Mouse (Mus musculus) CD4-positive naive resting alpha-beta T cell, adult 76 days (primary cell): ENCODE data around the gene Psme1. TPM values are rescaled to one million over a fixed set of nuclear protein-coding genes. Genes with fewer than 3 reads are reported as not detected.

Experiments used
- total RNA-seq: library from RNA; stranded (reverse); gene quantifications from one replicate; pipeline ENCODE4 v1.2.4, GENCODE M21; 2023

The Psme1 gene
- 254 TPM for total RNA-seq

DNA sequence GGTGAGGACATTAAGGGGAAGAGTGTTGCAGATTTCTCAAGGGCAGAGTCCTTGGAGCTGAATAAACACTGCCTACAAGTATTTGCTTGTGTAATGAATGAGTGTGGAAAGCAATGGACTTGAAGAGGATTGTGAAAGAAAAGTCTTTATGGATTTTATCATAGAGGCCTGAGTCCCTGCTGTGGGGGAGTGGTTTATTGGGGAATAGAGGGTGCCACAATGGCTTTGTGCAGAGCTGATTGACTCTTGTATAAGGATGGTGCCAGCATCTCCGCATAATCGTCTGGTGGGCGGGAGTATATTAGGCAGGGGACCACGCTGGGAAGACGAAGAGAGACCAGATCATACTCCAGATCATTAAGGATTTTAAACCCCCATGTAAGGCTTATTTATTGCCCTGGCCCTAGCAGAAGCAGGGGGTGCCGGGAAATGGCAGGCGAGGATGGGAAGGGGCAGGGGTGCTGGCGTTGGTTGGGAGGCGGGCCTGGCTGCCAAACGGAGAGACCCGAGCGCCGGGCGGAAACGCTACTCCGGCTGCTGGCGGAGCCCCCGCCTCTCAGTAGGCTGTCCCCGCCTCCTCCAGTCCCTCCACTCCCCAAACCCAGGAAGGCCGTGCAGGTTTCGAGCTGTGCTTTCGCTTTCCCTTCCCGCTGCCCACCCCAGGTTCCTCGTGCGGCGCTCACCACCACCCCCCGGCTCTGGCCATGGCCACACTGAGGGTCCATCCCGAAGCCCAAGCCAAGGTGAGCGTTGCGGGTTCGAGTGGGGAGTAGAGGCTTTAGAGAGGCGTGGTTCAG, at the start of gene Psme1:
Psme1 (plus strand) TSS at position 253 of the 797 bp plus-strand sequence.

DNA sequence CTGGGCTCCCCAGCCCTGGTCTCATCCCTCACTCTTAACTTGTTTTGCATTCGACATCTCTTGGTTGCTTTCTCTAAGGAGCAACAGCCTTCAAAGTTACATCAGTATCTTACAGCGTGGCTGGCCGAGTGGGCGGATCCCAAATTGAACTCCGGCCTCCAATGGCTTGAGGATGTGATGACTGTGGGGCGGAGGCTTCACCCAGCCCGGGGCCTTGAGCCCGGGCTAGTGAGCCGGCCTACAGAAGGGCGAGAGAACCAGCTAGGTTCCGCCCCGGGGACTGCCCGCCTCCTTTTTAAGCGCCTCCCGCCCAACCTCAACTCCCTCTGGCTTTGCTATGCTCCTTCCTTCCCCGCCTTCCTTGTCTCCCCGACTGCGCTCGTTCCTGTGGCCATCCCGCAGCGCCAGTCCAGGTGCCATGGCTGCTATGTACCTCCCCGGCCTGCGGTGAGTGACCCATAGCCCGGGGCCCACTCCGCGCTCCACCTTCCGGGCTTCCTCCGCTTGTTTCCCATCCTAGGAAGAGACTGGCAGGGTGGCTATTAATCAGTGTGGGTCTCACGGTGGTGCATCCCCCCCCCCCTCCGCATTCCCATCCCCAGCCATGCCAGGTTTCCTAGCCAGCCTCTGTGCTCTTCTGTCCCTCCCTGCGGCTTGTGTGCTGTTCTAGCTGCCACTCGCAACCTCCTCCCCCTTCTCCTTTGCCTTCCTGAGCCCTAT, 37.7 kb upstream of the Psme1 start, which contains the start of gene Pck2:
Pck2 (plus strand) TSS at position 200 of the 720 bp plus-strand sequence.

DNA sequence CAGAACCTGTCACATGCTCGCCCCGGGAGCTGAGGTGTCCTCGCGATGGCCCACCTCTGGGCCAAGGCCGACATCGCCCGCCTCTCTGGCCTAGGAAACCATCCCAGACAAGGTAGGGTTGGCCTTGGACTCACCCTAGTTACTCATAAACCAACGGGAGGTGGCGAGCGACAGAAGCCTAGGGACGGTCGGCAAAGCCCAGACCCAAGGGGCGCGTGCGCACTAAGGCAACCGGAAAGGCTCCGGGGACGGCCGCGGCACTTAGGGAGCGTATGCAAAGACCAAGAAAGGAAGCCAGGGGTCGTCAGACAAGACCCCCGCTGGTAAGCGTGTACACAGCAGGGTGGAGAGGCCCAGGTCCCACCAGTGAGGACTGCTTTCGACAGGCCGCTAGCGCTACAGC, 18.1 kb upstream of the Psme1 start, which contains the start of gene Dcaf11:
Dcaf11 (plus strand) TSS at position 208 of the 403 bp plus-strand sequence.

DNA sequence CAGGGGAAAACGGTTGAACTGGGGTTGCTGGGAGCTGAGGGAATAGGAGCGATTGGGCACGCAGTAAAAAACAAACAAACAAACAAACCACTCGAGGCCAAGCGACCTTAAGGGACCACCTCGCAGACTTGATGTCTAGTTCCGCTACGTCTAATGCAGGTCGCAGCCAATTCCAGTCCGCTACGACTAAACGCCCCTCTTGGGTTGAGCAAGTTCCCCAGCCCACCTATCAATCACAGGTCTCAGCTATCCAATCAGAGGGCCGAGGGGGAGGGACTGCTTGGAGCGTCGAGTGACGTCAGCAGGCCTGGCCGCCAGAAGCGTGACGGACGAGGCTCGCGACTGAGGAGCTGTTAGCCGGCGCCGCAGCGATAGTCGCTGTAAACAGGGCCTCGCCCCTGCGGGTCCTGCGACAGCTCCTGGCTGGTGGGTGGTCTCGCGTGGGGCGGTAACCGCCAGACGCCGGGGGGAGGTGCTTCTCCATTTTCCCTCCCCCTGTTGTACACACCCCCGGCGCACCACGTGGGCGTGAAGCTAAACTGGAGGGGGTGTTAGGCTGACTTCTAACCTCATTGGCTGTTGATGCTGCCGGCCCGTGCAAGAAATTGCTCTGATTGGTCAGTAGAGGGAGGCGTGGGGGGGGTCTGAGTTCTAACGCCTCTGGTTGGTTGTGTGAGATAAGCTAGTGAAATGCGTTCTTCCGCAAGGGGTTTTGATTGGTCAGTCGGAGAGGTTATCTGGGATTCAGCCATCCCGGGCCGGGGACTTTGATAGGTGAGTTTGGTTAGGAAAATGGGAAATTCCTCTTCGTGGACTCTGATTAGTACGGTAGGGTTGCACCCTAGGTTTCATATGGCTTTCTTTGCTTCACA, 17.5 kb upstream of the Psme1 start, which contains the start of gene A730061H03Rik:
A730061H03Rik (minus strand) TSS at position 205 of the 872 bp plus-strand sequence.

DNA sequence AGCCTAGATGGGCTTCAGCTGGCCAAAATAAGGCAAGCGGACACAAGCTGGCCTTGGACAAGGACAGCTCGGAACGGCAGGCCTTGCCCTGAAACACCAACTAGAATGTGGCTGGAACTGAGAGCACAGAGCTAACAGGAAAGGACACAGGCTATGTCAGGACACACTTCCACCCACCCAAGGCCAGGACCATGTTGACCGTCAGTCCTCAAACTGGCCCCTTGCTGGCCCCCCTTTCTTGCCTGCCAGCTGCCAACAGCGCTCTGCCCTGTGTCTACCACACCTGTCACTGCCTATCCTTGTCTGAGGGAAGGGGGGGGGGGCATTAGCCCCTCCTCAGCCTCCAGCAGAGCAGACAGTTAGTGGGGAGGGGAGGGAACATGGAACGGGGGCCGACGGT, 2.6 kb upstream of the Psme1 start, which contains the start of gene Fitm1:
Fitm1 (plus strand) TSS at position 316 of the 400 bp plus-strand sequence.

DNA sequence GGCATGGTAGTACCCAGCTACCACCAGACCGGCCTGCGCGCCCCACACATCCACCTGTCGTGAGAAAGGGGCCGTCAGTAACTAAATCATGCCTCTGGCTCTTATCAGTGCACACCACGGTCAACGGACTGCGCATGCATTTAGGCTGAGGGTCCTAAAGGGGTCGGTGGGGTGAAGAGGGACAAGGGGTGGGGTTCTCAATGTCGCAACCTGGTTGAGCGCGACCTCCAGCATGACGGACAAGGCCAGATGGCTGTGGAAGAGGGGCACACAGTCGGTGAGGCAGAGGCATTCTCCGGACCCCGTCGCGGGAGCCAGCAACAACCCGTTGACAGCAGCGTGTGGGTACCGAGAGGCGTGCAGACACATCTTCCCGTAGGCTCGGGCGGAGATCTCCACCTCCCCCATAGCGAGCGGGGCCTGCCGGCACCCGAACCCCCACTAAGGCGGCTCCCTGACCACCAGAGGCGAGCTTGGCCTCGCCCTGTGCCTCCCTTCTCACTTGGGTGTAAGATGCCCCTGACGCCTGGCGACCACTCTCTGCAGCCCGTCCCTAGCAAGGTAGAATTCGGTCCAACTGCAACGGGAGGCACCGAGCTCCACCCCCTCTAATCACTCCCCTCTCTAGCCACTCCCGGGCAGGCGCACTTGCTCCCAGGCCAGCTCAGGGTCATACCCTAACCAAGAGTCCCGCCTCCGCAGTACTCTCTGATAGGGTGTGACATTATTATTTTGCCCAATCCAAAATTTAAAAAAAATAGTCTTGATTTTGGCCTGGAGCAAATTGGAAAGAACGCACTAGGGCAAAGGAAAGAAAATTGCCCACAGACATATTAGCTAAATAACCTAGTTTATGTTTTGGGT, 7.0 kb downstream of the Psme1 start, which contains the start of gene Emc9:
Emc9 (minus strand) TSS at position 601 of the 864 bp plus-strand sequence.

DNA sequence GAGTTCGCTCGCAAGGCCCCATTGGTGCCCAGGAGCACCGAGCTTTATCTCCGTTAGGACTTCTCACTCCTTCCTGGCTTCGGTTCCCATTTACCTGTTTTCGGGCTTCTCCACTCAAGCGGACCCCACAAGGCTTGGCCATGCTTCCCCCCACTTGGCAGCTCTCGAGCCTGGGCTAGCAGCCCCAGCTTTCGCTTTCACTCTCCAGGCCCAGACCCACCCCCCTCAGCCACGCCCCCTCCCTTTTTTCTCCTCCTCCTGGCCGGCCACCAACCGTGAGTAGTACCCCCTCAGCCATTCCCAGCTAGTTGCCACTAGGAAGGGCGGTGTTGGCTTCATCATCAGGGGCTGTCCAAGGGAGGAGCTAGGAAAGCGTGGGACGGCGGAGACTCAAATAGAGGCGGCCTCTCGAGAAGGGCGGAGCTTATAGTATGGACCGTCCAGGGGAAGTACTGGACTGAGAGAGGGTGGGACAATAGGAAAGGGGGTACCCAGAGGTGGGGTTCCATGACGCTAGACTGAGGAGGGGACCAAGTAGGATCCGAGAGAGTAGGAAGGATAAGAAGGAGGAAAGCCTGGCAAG, 12.9 kb downstream of the Psme1 start, which contains the start of gene Psme2:
Psme2 (minus strand) TSS at position 366 of the 583 bp plus-strand sequence.

DNA sequence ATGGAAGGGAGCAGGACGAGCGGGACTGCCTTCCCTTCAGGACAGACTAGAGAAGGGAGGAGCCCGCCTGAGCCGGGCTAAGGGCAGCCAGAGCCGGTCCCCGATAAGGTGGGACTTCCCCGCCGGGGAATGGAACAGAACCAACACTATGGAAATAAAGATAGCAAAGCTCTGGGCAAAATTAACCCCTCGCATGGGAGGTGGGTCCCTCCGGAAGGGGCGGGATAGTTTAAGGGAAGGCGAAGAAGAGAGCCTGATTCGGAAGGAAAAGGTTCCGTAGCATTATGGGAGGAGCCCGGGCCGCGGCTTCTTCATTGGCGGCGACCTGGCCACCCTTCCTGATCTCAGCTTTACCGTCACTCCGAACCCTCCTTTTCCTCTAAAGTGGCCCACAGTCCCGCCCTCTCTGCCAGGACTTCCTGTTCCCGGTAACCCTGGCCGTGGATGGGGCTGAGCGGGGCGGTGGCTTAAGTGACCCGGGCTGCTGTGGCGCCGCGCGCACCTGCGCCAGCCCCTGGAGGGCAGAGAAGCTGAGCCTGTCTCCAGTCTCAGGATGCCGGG, 13.5 kb downstream of the Psme1 start, which contains the start of gene Rnf31:
Rnf31 (plus strand) TSS at position 378 of the 561 bp plus-strand sequence.

DNA sequence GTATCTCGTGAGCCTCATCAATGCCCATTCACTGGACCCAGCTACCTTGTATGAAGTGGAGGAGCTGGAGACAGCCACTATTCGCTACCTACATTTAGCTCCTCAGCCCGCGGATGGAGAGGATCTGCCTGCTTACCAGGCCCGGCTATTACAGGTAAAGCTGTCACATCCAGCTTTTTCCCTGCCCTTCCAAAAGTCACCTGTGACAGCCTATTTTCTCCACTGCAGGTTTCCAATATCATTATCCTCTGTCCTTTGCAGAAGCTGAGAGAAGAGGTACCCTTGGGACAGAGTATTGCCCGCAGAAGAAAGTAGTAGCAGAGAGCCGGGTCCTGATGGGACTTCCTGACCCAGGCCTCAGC, 25.3 kb downstream of the Psme1 start, which contains the start of gene Irf9:
Irf9 (plus strand) TSS at position 301 of the 362 bp plus-strand sequence.

DNA sequence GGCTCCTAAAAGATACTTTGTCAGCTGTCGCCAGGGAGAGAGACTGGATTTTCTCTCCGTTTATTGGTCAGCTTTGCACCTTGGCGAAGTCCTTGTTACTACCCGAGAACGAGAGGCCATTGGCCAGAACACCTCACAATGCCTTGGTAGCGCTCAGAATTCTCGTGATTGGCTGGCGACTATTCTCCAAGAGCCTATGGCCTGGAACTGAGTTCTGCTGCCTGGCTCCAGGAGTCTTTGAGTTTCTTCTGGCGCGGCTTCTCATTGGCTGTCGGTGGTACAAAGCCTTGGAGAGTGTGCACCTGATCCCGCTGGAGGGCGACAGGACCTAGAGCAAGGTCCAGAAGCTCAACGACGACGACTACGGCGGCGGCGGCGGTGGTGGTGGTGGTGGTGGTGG, 39.9 kb downstream of the Psme1 start, which contains the start of gene Rec8:
Rec8 (plus strand) TSS at position 216 of the 400 bp plus-strand sequence.

Other genes with a start within 250 kb of the Psme1 start
- gene Dhrs4, start 99.4 kb upstream of the Psme1 start, total RNA-seq, result 19.3 TPM
- 1.2 TPM for gene Carmil3, start 87.5 kb upstream of the Psme1 start, total RNA-seq
- gene Cpne6, start 67.7 kb upstream of the Psme1 start, total RNA-seq, result not detected
- gene Nrl, start 53.1 kb upstream of the Psme1 start, total RNA-seq, result not detected
- gene Pck2, start 37.9 kb upstream of the Psme1 start, total RNA-seq, result 16.6 TPM
- 83.2 TPM for gene Dcaf11, start 18.1 kb upstream of the Psme1 start, total RNA-seq
- gene A730061H03Rik, start 17.7 kb upstream of the Psme1 start, total RNA-seq, result 5.8 TPM
- not detected for gene Fitm1, start 2.5 kb upstream of the Psme1 start, total RNA-seq
- 10.6 TPM for gene Emc9, start 7.2 kb downstream of the Psme1 start, total RNA-seq
- gene Psme2, start 13.0 kb downstream of the Psme1 start, total RNA-seq, result 367 TPM
- 55.8 TPM for gene Rnf31, start 13.6 kb downstream of the Psme1 start, total RNA-seq
- 97.6 TPM for gene Irf9, start 25.4 kb downstream of the Psme1 start, total RNA-seq
- 1.8 TPM for gene Rec8, start 39.9 kb downstream of the Psme1 start, total RNA-seq
- 63.6 TPM for gene Ipo4, start 57.8 kb downstream of the Psme1 start, total RNA-seq
- gene Gm49378, start 59.8 kb downstream of the Psme1 start, total RNA-seq, result 2.5 TPM
- 41.9 TPM for gene Tm9sf1, start 65.7 kb downstream of the Psme1 start, total RNA-seq
- gene Tssk4, start 72.1 kb downstream of the Psme1 start, total RNA-seq, result 2.6 TPM
- gene Mdp1, start 82.4 kb downstream of the Psme1 start, total RNA-seq, result 34.6 TPM
- 17.4 TPM for gene Gmpr2, start 93.8 kb downstream of the Psme1 start, total RNA-seq
- 119 TPM for gene Nedd8, start 94.0 kb downstream of the Psme1 start, total RNA-seq
- gene Tinf2, start 103.7 kb downstream of the Psme1 start, total RNA-seq, result 117 TPM
- gene Tgm1, start 135.8 kb downstream of the Psme1 start, total RNA-seq, result 2.0 TPM
- gene Rabggta, start 144.1 kb downstream of the Psme1 start, total RNA-seq, result 84.1 TPM
- 16.3 TPM for gene Dhrs1, start 167.6 kb downstream of the Psme1 start, total RNA-seq
- gene Nop9, start 167.6 kb downstream of the Psme1 start, total RNA-seq, result 28.8 TPM
- gene Cideb, start 180.3 kb downstream of the Psme1 start, total RNA-seq, result not detected
- gene Ltb4r2, start 183.3 kb downstream of the Psme1 start, total RNA-seq, result not detected
- gene Ltb4r1, start 187.8 kb downstream of the Psme1 start, total RNA-seq, result not detected
- gene Adcy4, start 206.0 kb downstream of the Psme1 start, total RNA-seq, result not detected
- 56.5 TPM for gene Ripk3, start 210.7 kb downstream of the Psme1 start, total RNA-seq
- gene Nfatc4, start 245.0 kb downstream of the Psme1 start, total RNA-seq, result not detected